Mouse (Mus musculus) adrenal gland, adult 8-10 months (tissue): ENCODE data around the gene Vmn1r8. TPM values are rescaled to one million over a fixed set of nuclear protein-coding genes. Genes with fewer than 3 reads are reported as not detected.
"Not testable (repeated sequence)": the region's sequence is repeated elsewhere in the genome, so short reads cannot be mapped to it uniquely, and the experiment has no call there.

Experiments
- DNase-seq: peaks from one replicate; pipeline ENCODE4 v3.0.0; 2022
- total RNA-seq, 4 experiments: library from RNA; stranded (reverse); gene quantifications; 2 replicates each; pipeline ENCODE4 v1.2.4; 2022

Vmn1r8 gene
- total RNA-seq, result not detected

GRCm38 (mm10) chr6:57031984-57032383 lies at the start of gene Vmn1r8:
Vmn1r8 (plus strand) TSS chr6:57032284.
- DNase-seq, result no peak

- no peak for DNase-seq
These were observed 35.1 kb upstream of the Vmn1r8 start, which contains the start of gene Vmn1r6 for GRCm38 (mm10) chr6:56996943-56997342. Vmn1r6 (plus strand) TSS chr6:56997243.

- DNase-seq, result not testable (repeated sequence)
These were observed 6.9 kb upstream of the Vmn1r8 start, which contains the start of gene Vmn1r7 for GRCm38 (mm10) chr6:57025224-57025623. Vmn1r7 (minus strand) TSS chr6:57025324.

GRCm38 (mm10) chr6:57034674-57035073 lies 2.6 kb downstream of the Vmn1r8 start:
- DNase-seq, result no peak

GRCm38 (mm10) chr6:57063730-57064129 lies 31.6 kb downstream of the Vmn1r8 start:
- no peak for DNase-seq

- DNase-seq, result no peak
These were observed 34.4 kb downstream of the Vmn1r8 start, which contains the start of gene Vmn1r9 for GRCm38 (mm10) chr6:57066487-57066886. Vmn1r9 (plus strand) TSS chr6:57066787.

Other genes starting within 250 kb of the Vmn1r8 start
- 10 to 100 TPM; 31.8 to 37.0 (median 33.8) TPM for gene Kbtbd2, start 234.5 kb upstream of the Vmn1r8 start, total RNA-seq
- gene Fkbp9, start 200.2 kb upstream of the Vmn1r8 start, total RNA-seq, result 100 to 1,000 TPM in 1 of 4 experiments, 10 to 100 TPM in 3; 72.5 to 109 (median 90.2) TPM
- 10 to 100 TPM; 24.7 to 34.6 (median 29.4) TPM for gene Nt5c3, start 108.4 kb upstream of the Vmn1r8 start, total RNA-seq
- gene Vmn1r4, start 108.3 kb upstream of the Vmn1r8 start, total RNA-seq, result 1 to 10 TPM in 1 of 4 experiments, under 1 TPM in 3; 0.46 to 1.1 (median 0.52) TPM
- not detected for gene Vmn1r5, start 62.0 kb upstream of the Vmn1r8 start, total RNA-seq
- under 1 TPM in 1 of 4 experiments, not detected in 3; 0.03 TPM for gene Vmn1r6, start 35.0 kb upstream of the Vmn1r8 start, total RNA-seq
- not detected for gene Vmn1r7, start 7.0 kb upstream of the Vmn1r8 start, total RNA-seq
- not detected for gene Vmn1r9, start 34.5 kb downstream of the Vmn1r8 start, total RNA-seq
- gene Vmn1r10, start 77.2 kb downstream of the Vmn1r8 start, total RNA-seq, result not detected
- gene Vmn1r11, start 101.2 kb downstream of the Vmn1r8 start, total RNA-seq, result not detected
- not detected for gene Vmn1r12, start 124.6 kb downstream of the Vmn1r8 start, total RNA-seq
- gene Vmn1r13, start 171.0 kb downstream of the Vmn1r8 start, total RNA-seq, result not detected
- gene Vmn1r14, start 199.4 kb downstream of the Vmn1r8 start, total RNA-seq, result not detected
- under 1 TPM in 1 of 4 experiments, not detected in 3; 0.14 TPM for gene Vmn1r15, start 225.7 kb downstream of the Vmn1r8 start, total RNA-seq